Mouse (Mus musculus) stomach, postnatal 0 days (tissue): Measurements from ENCODE around the gene Med31. TPM values are rescaled to one million over a fixed set of nuclear protein-coding genes. Genes with fewer than 3 reads are reported as not detected.

Experiments used
- ATAC-seq: fragments of 200-750 bp; cut with Nextera tagmentation; 2 replicates; pipeline ENCODE4 v1.8.0; 2017; ENCODE audit not compliant: low FRiP score, low TSS enrichment
- DNase-seq: peaks from one replicate; pipeline ENCODE4 v3.0.0-alpha.2; 2016; ENCODE audit warnings: low spot score
- H3K27ac ChIP-seq: fragments of 300-500 bp; sonication (generic); replicated peaks from 2 replicates; pipeline ENCODE4 v1.5.1; 2014; ENCODE audit warnings: mild to moderate bottlenecking, control low read depth
- H3K27me3 ChIP-seq: fragments of 300-500 bp; sonication (generic); 2 replicates; pipeline ENCODE4 v1.6.1; 2014; ENCODE audit warnings: low read length; ENCODE audit not compliant: control insufficient read depth, insufficient read depth
- H3K36me3 ChIP-seq: fragments of 300-500 bp; sonication (generic); 2 replicates; pipeline ENCODE4 v1.6.1; 2014; ENCODE audit warnings: low read length, mixed read lengths; ENCODE audit not compliant: control insufficient read depth, insufficient read depth
- H3K4me1 ChIP-seq: fragments of 300-500 bp; sonication (generic); replicated peaks from 2 replicates; pipeline ENCODE4 v1.6.1; 2014; ENCODE audit warnings: antibody characterized with exemption; ENCODE audit not compliant: control insufficient read depth, insufficient read depth
- H3K4me2 ChIP-seq: fragments of 300-500 bp; sonication (generic); replicated peaks from 2 replicates; pipeline ENCODE4 v1.6.1; 2014; ENCODE audit warnings: low read depth, mild to moderate bottlenecking, control low read depth, moderate library complexity
- H3K4me3 ChIP-seq: fragments of 300-500 bp; sonication (generic); 2 replicates; pipeline ENCODE4 v1.5.1; 2014; ENCODE audit warnings: low read depth, low read length, control low read depth
- H3K9ac ChIP-seq: fragments of 300-500 bp; sonication (generic); 2 replicates; pipeline ENCODE4 v1.6.1; 2014; ENCODE audit warnings: mild to moderate bottlenecking, low read length, control low read depth, mixed read lengths
- H3K9me3 ChIP-seq: fragments of 300-500 bp; sonication (generic); 2 replicates; pipeline ENCODE4 v1.6.1; 2016; ENCODE audit warnings: low read length; ENCODE audit not compliant: control insufficient read depth
- CTCF ChIP-seq: IDR thresholded peaks from 2 replicates; pipeline ENCODE4 v1.5.1; 2016; ENCODE audit warnings: antibody characterized with exemption, low read depth, mild to moderate bottlenecking, moderate library complexity
- EP300 ChIP-seq: optimal IDR thresholded peaks from 2 replicates; pipeline ENCODE3; 2016; ENCODE audit warnings: antibody characterized with exemption
- WGBS: fragments of 180-500 bp; shearing (Covaris S2); extraction: QIAGEN DNeasy Blood & Tissue Kit; methylation state at CpG from one replicate; pipeline ENCODE4 v1.1.7; 2014; 5-methylcytosine and 5-hydroxymethylcytosine counted together
- polyA plus RNA-seq: library from polyadenylated mRNA; unstranded; fragments of >200 nt; fragmentation: Nextera tagmentation; extraction: Ambion mirVana; gene quantifications from 2 replicates; pipeline ENCODE4 v1.2.1, GENCODE M21; 2015

Med31 gene
- polyA plus RNA-seq, 1 experiment from 2014 or later = 28.1 TPM

DNA sequence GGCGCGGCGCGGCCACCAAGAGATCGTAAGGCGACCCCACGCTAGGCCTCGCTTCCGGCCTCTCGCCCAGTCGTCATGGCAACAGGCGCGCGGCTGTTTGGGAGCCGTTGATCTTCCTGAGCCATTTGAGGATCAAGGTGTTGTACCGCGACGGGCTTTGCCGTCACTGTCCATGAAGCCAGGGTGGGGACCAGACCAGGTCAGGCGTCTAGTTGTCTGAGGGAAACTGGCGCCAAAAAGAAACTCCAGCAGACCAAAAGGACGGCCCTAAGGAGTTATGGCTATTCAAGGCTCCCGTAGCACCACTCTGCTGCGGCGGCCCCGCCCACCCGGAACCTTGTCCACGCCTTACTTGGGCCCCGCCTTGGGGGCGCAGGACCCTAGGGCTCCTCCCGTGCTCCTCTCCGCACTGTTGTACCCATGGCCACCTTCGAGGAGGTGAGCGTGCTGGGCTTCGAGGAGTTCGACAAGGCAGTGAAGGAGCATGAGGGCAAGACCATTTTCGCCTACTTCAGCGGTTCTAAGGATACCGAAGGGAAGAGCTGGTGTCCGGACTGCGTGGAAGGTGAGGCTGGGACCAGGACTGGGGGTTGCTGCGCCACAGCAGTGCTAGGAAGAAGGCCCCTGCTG lies 8.1 kb downstream of the Med31 start, which contains the start of the genes 4933427D14Rik and Txndc17:
Gene 4933427D14Rik (minus strand): TSS at position 256 of the 630 bp plus-strand sequence.
Gene Txndc17 (plus strand): TSS at position 344 of the 630 bp plus-strand sequence.
- peak; percentile 88 for DNase-seq
- TF ChIP-seq CTCF = no peak
- peak; percentile 1 for TF ChIP-seq EP300
- under 1% methylated on average over 42 of the region's 42 CpGs for WGBS
- Histone ChIP-seq H3K9me3 (no peaks in the 10 kb centered on the region), H3K4me2 (peak within 1 kb of the TSS; percentile 96), H3K9ac (peak within 1 kb of the TSS; percentile 75), H3K27me3 (no peaks in the 10 kb centered on the region), H3K4me3 (peak within 1 kb of the TSS; percentile 90), H3K4me1 (0 out of 2 replicates have a peak, but pooled peaks cover 2% of the 10 kb centered on the region), H3K36me3 (peaks cover 2% of the 10 kb centered on the region; the same call in 1 of the 2 replicates), H3K27ac (peak within 1 kb of the TSS; percentile 50)
- ATAC-seq = peak; percentile 94

GRCm38 (mm10) chr11:72206341-72207203 lies 8.8 kb downstream of the Med31 start, which contains the start of gene Gm43951:
Gene Gm43951, minus strand, starts transcription at chr11:72206840.
- Histone ChIP-seq H3K9me3 (no peaks in the 10 kb centered on the region), H3K27me3 (no peaks in the 10 kb centered on the region), H3K4me1 (0 out of 2 replicates have a peak, but pooled peaks cover 2% of the 10 kb centered on the region), H3K36me3 (peaks cover 3% of the 10 kb centered on the region; the same call in 1 of the 2 replicates), H3K27ac (peak within 1 kb of the TSS; percentile 50), H3K4me3 (peak within 1 kb of the TSS; percentile 90), H3K4me2 (peak within 1 kb of the TSS; percentile 96), H3K9ac (peak within 1 kb of the TSS; percentile 75)
- peak; percentile 53 for DNase-seq
- peak; percentile 68 for ATAC-seq
- TF ChIP-seq EP300 (no peak), CTCF (peak; percentile 48)
- WGBS = under 1% methylated on average over 43 of the region's 43 CpGs

GRCm38 (mm10) chr11:72205256-72205655 lies 10.1 kb downstream of the Med31 start:
- Histone ChIP-seq H3K27me3 (no peaks in the 10 kb centered on the region), H3K4me1 (0 out of 2 replicates have a peak, but pooled peaks cover 2% of the 10 kb centered on the region), H3K27ac (no peak overlapping the region), H3K4me2 (no peak overlapping the region), H3K9me3 (no peaks in the 10 kb centered on the region), H3K36me3 (peaks cover 4% of the 10 kb centered on the region; the same call in 1 of the 2 replicates), H3K9ac (no peak overlapping the region), H3K4me3 (no peak overlapping the region)
- DNase-seq (no peak), ATAC-seq (no peak)
- TF ChIP-seq EP300 (no peak), CTCF (no peak)
- 84% methylated on average over 6 of the region's 6 CpGs for WGBS

GRCm38 (mm10) chr11:72203440-72203839 lies 12.0 kb downstream of the Med31 start:
- no peaks in the 10 kb centered on the region for H3K27me3 ChIP-seq
- H3K9ac ChIP-seq = no peak overlapping the region
- 0 out of 2 replicates have a peak, but pooled peaks cover 4% of the 10 kb centered on the region for H3K36me3 ChIP-seq
- no peak overlapping the region for H3K4me3 ChIP-seq
- no peak overlapping the region for H3K27ac ChIP-seq
- ATAC-seq = no peak
- 0 out of 2 replicates have a peak, but pooled peaks cover 2% of the 10 kb centered on the region for H3K4me1 ChIP-seq
- 76% methylated on average over 1 of the region's 1 CpGs for WGBS
- H3K9me3 ChIP-seq = no peaks in the 10 kb centered on the region
- no peak for TF ChIP-seq CTCF
- TF ChIP-seq EP300 = no peak
- no peak overlapping the region for H3K4me2 ChIP-seq
- no peak for DNase-seq

GRCm38 (mm10) chr11:72196506-72196905 lies 18.9 kb downstream of the Med31 start:
- 73% methylated on average over 8 of the region's 8 CpGs for WGBS
- ATAC-seq (no peak), DNase-seq (no peak)
- Histone ChIP-seq H3K36me3 (peaks cover 6% of the 10 kb centered on the region), H3K4me2 (no peak overlapping the region), H3K4me1 (no peaks in the 10 kb centered on the region), H3K9ac (no peak overlapping the region), H3K27me3 (no peaks in the 10 kb centered on the region), H3K4me3 (no peak overlapping the region), H3K9me3 (no peaks in the 10 kb centered on the region), H3K27ac (0 out of 2 replicates have a peak overlapping the region, but pooled peaks have one; percentile 18)
- TF ChIP-seq EP300 (no peak), CTCF (no peak)
